Mouse (Mus musculus) ES-CJ7 (cell line): ENCODE results near the gene Shcbp1.

Source experiments
- DNase-seq: peaks from one replicate; pipeline ENCODE4 v3.0.0; 2011; ENCODE audit warnings: low read depth, low spot score

Gene Shcbp1

DNA sequence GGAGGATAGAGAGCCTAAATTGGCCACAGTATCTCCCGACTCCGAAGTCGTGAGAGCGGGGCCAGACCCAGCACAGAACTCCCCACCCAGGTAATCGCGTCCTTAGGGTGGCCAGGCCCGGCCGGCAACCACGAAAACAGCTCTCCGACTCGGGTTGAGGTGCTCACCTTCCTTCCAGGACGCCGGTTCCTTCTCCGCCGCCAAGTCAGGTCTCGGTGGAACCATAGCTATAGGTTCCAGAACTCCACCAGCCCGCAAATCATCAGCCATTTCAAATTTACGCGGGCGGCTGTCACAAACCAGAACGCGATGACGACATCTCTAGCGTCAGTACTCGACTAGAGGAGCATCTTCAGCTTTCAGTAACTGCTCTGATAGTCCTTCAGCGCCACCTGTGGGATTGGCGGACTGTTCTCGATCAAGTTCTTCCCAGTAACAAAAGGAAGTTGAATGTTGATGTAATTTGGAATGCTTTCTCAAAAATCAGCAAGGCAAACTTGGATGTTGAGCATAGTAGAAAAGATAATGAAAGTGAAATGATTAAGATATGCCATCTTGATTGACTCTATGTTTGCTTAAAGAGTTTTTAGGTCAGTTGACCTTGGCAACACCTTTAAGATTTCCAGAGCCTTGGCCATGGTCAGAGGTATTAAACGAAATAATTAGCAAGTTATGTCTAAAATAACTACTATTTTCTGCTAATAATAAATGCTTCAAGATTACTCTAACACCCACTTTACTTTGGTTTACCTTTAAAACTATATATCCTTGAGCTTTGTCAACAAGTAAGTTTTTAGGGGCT, at the start of gene Shcbp1:
TSS of gene Shcbp1 (minus strand) at position 314 of the 802 bp plus-strand sequence.
- DNase-seq, result peak; percentile 98

DNA sequence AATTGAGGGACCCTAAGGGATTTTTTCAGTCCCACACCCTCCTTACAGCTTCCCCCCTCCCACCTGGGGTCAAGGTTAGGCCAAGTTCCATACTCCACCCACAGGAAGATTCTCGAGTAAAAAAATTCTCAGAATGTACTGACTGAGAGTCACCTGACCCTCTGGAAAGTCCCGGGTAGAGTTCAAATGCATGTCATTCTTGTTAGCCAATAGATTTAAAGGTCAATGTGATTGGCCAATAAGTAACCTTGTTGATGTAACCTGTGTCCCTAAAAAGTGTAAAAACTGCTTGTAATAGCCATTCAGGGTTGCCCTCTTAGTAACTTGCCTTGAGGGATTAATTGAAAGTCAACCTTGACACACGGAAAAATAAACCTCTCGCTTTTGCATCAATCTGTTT, 29.5 kb upstream of the Shcbp1 start:
- peak; percentile 25 for DNase-seq

DNA sequence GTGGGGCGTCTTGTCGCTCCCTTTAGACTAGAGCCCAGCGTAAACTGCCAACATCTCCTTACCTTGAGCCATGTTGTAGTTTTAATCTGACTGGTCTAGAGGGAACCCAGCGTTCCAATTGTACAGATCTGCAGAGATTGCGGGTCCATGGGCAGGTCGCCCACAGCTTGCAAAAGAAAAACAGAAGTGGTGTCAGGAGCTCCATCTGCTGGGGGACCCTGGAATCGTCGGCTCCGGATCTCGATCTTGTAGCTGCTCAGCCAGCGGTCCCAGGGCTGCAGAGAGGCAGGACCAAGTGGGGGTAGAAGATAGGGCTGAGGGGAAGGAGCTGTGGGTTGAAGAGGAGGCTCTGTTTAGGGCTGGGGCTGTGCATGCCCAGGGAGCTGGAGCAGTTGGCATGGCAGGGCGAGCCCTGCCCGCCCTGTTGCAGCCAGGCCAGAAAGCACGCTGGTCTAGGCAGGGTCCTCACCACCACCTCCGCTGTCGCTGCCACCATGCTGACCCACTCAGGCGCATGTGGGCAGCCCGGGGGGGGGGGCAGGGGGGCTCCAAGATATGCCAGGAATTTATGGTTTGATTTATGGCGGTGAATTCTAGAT, 21.3 kb upstream of the Shcbp1 start:
- peak; percentile 88 for DNase-seq

- no peak for DNase-seq
Observed at GRCm38 (mm10) chr8:4778266-4778665, 1.1 kb downstream of the Shcbp1 start.

GRCm38 (mm10) chr8:4764751-4765150, 14.6 kb downstream of the Shcbp1 start:
- no peak for DNase-seq

DNA sequence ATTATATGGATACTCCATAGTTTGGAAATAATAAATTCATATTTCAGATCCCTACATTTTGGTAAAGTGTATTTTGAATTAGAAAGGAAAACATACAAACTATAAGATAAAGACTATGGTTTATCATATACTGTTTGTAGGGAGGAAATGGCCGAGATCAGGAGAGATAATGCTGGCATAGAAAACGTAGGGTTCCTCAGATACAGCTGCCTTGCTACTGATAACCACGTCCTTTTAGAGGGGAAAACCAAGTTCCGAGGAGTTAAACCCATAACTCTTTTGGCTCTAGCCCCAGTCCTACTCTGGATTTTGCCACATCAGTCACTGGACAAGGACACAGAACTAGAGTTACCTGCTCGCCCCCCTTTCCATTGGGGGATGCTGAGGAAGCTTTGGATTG, 26.3 kb downstream of the Shcbp1 start:
- DNase-seq, result no peak

DNA sequence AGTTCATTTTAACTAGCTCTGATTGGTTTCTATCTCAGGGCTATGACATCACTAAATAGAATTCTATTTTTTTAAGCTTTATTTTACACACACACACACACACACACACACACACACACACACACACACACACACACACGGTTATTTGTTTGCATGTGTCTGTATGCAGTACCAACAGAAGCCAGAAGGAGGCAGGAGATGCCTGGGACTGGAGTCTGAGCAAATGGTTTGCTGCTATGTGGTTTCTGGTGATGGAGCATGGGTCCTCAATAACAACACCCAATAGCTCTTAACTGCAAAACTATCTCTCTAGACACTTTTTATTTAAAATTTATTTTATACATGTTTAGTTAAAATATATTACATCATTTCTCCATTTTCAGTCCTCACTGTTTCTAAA, 48.4 kb downstream of the Shcbp1 start:
- peak; percentile 43 for DNase-seq

DNA sequence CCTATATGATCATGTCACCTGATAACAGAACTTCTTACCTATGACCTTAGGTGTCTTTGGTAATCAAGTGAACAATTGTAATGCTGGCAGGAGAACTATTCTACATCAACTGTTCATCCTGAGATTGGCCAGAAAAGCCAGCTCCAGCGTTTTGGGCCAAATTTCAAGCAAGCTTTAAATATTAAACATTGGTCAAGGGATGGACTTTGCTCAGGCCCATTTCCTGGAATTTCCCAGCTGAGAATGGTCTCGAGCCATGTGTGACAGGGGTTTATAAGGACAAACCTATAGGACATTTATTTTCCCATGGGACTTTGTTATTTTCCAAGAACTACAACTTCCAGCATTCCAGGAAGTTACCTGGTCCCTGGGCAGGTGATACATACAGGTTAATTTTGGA, 63.8 kb downstream of the Shcbp1 start:
- no peak for DNase-seq

GRCm38 (mm10) chr8:4708346-4708745, 71.0 kb downstream of the Shcbp1 start:
- peak; percentile 87 for DNase-seq

DNA sequence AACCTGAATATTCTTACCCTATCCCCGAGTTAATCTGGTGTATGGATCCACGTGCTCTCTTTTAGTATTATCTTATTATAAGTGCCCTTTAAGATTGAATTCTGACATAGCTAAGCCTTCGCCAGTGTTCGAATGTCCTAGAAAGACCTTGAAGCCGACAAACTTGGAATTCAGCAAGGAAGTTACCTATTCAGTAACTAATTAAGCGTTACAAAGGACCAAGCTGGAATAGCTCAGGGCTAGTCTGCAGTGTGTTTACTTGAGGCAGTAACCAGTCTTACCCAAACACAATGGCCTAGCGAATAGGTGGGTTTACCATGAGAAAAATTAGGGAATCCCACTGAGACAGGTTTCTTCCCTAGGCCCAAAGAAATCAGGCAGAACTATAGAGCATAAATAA, 71.5 kb downstream of the Shcbp1 start:
- DNase-seq, result peak; percentile 75

GRCm38 (mm10) chr8:4691634-4692033, 87.7 kb downstream of the Shcbp1 start:
- no peak for DNase-seq
